Mouse (Mus musculus) heart, embryonic 15.5 days (tissue): ENCODE results near the gene 5730455P16Rik. TPM values are rescaled to one million over a fixed set of nuclear protein-coding genes. Genes with fewer than 3 reads are reported as not detected.
"Not testable (repeated sequence)": the region's sequence is repeated elsewhere in the genome, so short reads cannot be mapped to it uniquely, and the experiment has no call there.

Experiments used
- ATAC-seq: fragments of 200-750 bp; cut with Nextera tagmentation; replicated peaks from 2 replicates; pipeline ENCODE4 v1.8.0; 2017; ENCODE audit warnings: low read depth, moderate TSS enrichment; ENCODE audit not compliant: insufficient number of reproducible peaks, insufficient read depth, low FRiP score
- H3K27ac ChIP-seq: fragments of 300-500 bp; sonication (generic); 2 replicates; pipeline ENCODE4 v1.5.1; 2015; ENCODE audit warnings: mild to moderate bottlenecking, inconsistent platforms
- H3K27me3 ChIP-seq: fragments of 300-500 bp; sonication (generic); 2 replicates; pipeline ENCODE4 v1.6.1; 2015; ENCODE audit warnings: inconsistent platforms
- H3K36me3 ChIP-seq: fragments of 300-500 bp; sonication (generic); 2 replicates; pipeline ENCODE4 v1.6.1; 2015; ENCODE audit warnings: mild to moderate bottlenecking, inconsistent platforms
- H3K4me1 ChIP-seq: fragments of 300-500 bp; sonication (generic); replicated peaks from 2 replicates; pipeline ENCODE4 v1.6.1; 2015; ENCODE audit warnings: inconsistent platforms
- H3K4me2 ChIP-seq: fragments of 300-500 bp; sonication (generic); 2 replicates; pipeline ENCODE4 v1.6.1; 2015; ENCODE audit warnings: inconsistent platforms, mild to moderate bottlenecking, moderate library complexity
- H3K4me3 ChIP-seq: fragments of 300-500 bp; sonication (generic); 2 replicates; pipeline ENCODE4 v1.5.1; 2015; ENCODE audit warnings: mild to moderate bottlenecking, inconsistent platforms
- H3K9ac ChIP-seq: fragments of 300-500 bp; sonication (generic); 2 replicates; pipeline ENCODE4 v1.6.1; 2015; ENCODE audit warnings: mild to moderate bottlenecking, inconsistent platforms
- H3K9me3 ChIP-seq: fragments of 300-500 bp; sonication (generic); replicated peaks from 2 replicates; pipeline ENCODE4 v1.6.1; 2016; ENCODE audit warnings: inconsistent platforms
- WGBS: fragments of 180-500 bp; shearing (Covaris S2); methylation state at CpG from one replicate; pipeline ENCODE4 v1.1.7; 2015; ENCODE audit warnings: mixed read lengths; 5-methylcytosine and 5-hydroxymethylcytosine counted together
- polyA plus RNA-seq: library from polyadenylated mRNA; unstranded; fragments of >200 nt; fragmentation: Nextera tagmentation; extraction: Ambion mirVana; gene quantifications from 2 replicates; pipeline ENCODE4 v1.2.1, GENCODE M21; 2015

5730455P16Rik gene
- polyA plus RNA-seq, result 15.7 and 17.4 TPM in 2 replicates

- ATAC-seq, result peak; percentile 76
- peak within 1 kb of the TSS; percentile 93 for H3K9ac ChIP-seq
- no peaks in the 10 kb centered on the region for H3K27me3 ChIP-seq
- peak within 1 kb of the TSS; percentile 85 for H3K4me2 ChIP-seq
- H3K36me3 ChIP-seq, result peaks cover 15% of the 10 kb centered on the region; the same call in 1 of the 2 replicates
- WGBS, result 2% methylated on average over 43 of the region's 43 CpGs
- no peaks in the 10 kb centered on the region for H3K9me3 ChIP-seq
- H3K27ac ChIP-seq, result peak within 1 kb of the TSS; percentile 82
- H3K4me1 ChIP-seq, result peaks cover 14% of the 10 kb centered on the region; the same call in 1 of the 2 replicates
- H3K4me3 ChIP-seq, result peak within 1 kb of the TSS; percentile 75
Observed at GRCm38 (mm10) chr11:80377712-80378451, at the start of gene 5730455P16Rik. TSS of gene 5730455P16Rik (minus strand) at chr11:80378034.

- ATAC-seq, H3K4me3 ChIP-seq, H3K4me1 ChIP-seq, H3K9ac ChIP-seq, H3K4me2 ChIP-seq, H3K9me3 ChIP-seq, H3K27me3 ChIP-seq, H3K36me3 ChIP-seq, H3K27ac ChIP-seq: not testable (repeated sequence)
- WGBS, result 75% methylated on average over 16 of the region's 16 CpGs
Observed at GRCm38 (mm10) chr11:80426029-80426813, 48.4 kb upstream of the 5730455P16Rik start.

- H3K9ac ChIP-seq, result no peak overlapping the region
- H3K4me1 ChIP-seq, result peaks cover 5% of the 10 kb centered on the region
- H3K9me3 ChIP-seq, result no peaks in the 10 kb centered on the region
- H3K36me3 ChIP-seq, result no peaks in the 10 kb centered on the region
- no peak overlapping the region for H3K27ac ChIP-seq
- no peaks in the 10 kb centered on the region for H3K27me3 ChIP-seq
- H3K4me3 ChIP-seq, result no peak overlapping the region
- ATAC-seq, result no peak
- 57% methylated on average over 5 of the region's 5 CpGs for WGBS
- H3K4me2 ChIP-seq, result no peak overlapping the region
Observed at GRCm38 (mm10) chr11:80425247-80425778, 47.5 kb upstream of the 5730455P16Rik start.

- ATAC-seq, result no peak
- no peak overlapping the region for H3K9ac ChIP-seq
- peaks cover 2% of the 10 kb centered on the region for H3K4me1 ChIP-seq
- no peaks in the 10 kb centered on the region for H3K9me3 ChIP-seq
- H3K27ac ChIP-seq, result no peak overlapping the region
- H3K36me3 ChIP-seq, result no peaks in the 10 kb centered on the region
- no peaks in the 10 kb centered on the region for H3K27me3 ChIP-seq
- WGBS, result 66% methylated on average over 2 of the region's 2 CpGs
- H3K4me3 ChIP-seq, result no peak overlapping the region
- no peak overlapping the region for H3K4me2 ChIP-seq
Observed at GRCm38 (mm10) chr11:80424691-80425090, 46.9 kb upstream of the 5730455P16Rik start.

- H3K27me3 ChIP-seq, result no peaks in the 10 kb centered on the region
- H3K4me1 ChIP-seq, result no peaks in the 10 kb centered on the region
- no peak overlapping the region for H3K4me3 ChIP-seq
- no peak for ATAC-seq
- 74% methylated on average over 7 of the region's 7 CpGs for WGBS
- peaks cover 8% of the 10 kb centered on the region; the same call in 1 of the 2 replicates for H3K36me3 ChIP-seq
- H3K4me2 ChIP-seq, result no peak overlapping the region
- H3K27ac ChIP-seq, result no peak overlapping the region
- no peak overlapping the region for H3K9ac ChIP-seq
- H3K9me3 ChIP-seq, result peaks cover 6% of the 10 kb centered on the region; the same call in 1 of the 2 replicates
Observed at GRCm38 (mm10) chr11:80421421-80422047, 43.7 kb upstream of the 5730455P16Rik start.

GRCm38 (mm10) chr11:80420202-80420984 lies 42.6 kb upstream of the 5730455P16Rik start:
- H3K27me3 ChIP-seq, result no peaks in the 10 kb centered on the region
- no peak overlapping the region for H3K27ac ChIP-seq
- H3K9me3 ChIP-seq, result peaks cover 6% of the 10 kb centered on the region; the same call in 1 of the 2 replicates
- ATAC-seq, result no peak
- H3K4me3 ChIP-seq, result no peak overlapping the region
- no peak overlapping the region for H3K4me2 ChIP-seq
- H3K9ac ChIP-seq, result no peak overlapping the region
- peaks cover 8% of the 10 kb centered on the region; the same call in 1 of the 2 replicates for H3K36me3 ChIP-seq
- H3K4me1 ChIP-seq, result no peaks in the 10 kb centered on the region
- WGBS, result 57% methylated on average over 2 of the region's 2 CpGs

GRCm38 (mm10) chr11:80419743-80420142 lies 41.9 kb upstream of the 5730455P16Rik start:
- H3K4me3 ChIP-seq, result no peak overlapping the region

GRCm38 (mm10) chr11:80417085-80417484 lies 39.3 kb upstream of the 5730455P16Rik start:
- WGBS, result 78% methylated on average over 5 of the region's 5 CpGs
- H3K4me3 ChIP-seq, result no peak overlapping the region
- no peak overlapping the region for H3K4me2 ChIP-seq
- peaks cover 6% of the 10 kb centered on the region; the same call in 1 of the 2 replicates for H3K9me3 ChIP-seq
- H3K4me1 ChIP-seq, result no peaks in the 10 kb centered on the region
- peaks cover 14% of the 10 kb centered on the region; the same call in 1 of the 2 replicates for H3K36me3 ChIP-seq
- H3K27ac ChIP-seq, result no peak overlapping the region
- no peak overlapping the region for H3K9ac ChIP-seq
- no peak for ATAC-seq
- no peaks in the 10 kb centered on the region for H3K27me3 ChIP-seq

More at GRCm38 (mm10) chr11:80419743-80420142, 41.9 kb upstream of the 5730455P16Rik start:
- Histone ChIP-seq H3K27ac (no peak overlapping the region), H3K9ac (no peak overlapping the region), H3K4me2 (no peak overlapping the region), H3K36me3 (peaks cover 13% of the 10 kb centered on the region; the same call in 1 of the 2 replicates), H3K9me3 (peaks cover 6% of the 10 kb centered on the region; the same call in 1 of the 2 replicates), H3K4me1 (no peaks in the 10 kb centered on the region), H3K27me3 (no peaks in the 10 kb centered on the region)
- ATAC-seq, result no peak
- 91% methylated on average over 1 of the region's 1 CpGs for WGBS

GRCm38 (mm10) chr11:80410377-80410776 lies 32.5 kb upstream of the 5730455P16Rik start:
- H3K4me3 ChIP-seq, result no peak overlapping the region
- H3K9ac ChIP-seq, result no peak overlapping the region
- 86% methylated on average over 2 of the region's 2 CpGs for WGBS
- H3K4me1 ChIP-seq, result no peaks in the 10 kb centered on the region
- no peaks in the 10 kb centered on the region for H3K9me3 ChIP-seq
- no peaks in the 10 kb centered on the region for H3K27me3 ChIP-seq
- H3K4me2 ChIP-seq, result no peak overlapping the region
- H3K36me3 ChIP-seq, result peaks cover 34% of the 10 kb centered on the region
- no peak overlapping the region for H3K27ac ChIP-seq
- no peak for ATAC-seq

GRCm38 (mm10) chr11:80407878-80408277 lies 30.0 kb upstream of the 5730455P16Rik start:
- H3K27ac ChIP-seq, H3K27me3 ChIP-seq, H3K4me3 ChIP-seq, ATAC-seq, H3K9me3 ChIP-seq, H3K9ac ChIP-seq, H3K4me1 ChIP-seq, H3K4me2 ChIP-seq: not testable (repeated sequence)
- H3K36me3 ChIP-seq, result peaks cover 43% of the 10 kb centered on the region
- 97% methylated on average over 6 of the region's 6 CpGs for WGBS
